Mouse (Mus musculus) ES-E14 (cell line): ENCODE data around the gene Pgs1.

ENCODE experiments used
- CHD2 ChIP-seq: IDR thresholded peaks from 2 replicates; pipeline ENCODE4 v1.6.1; 2014; ENCODE audit warnings: mild to moderate bottlenecking, low read depth, low read length, inconsistent platforms
- MAFK ChIP-seq: IDR thresholded peaks from 2 replicates; pipeline ENCODE4 v1.6.1; 2014; ENCODE audit warnings: mild to moderate bottlenecking, low read depth, low read length, inconsistent platforms; ENCODE audit not compliant: insufficient read depth
- ZC3H11A ChIP-seq: IDR thresholded peaks from 2 replicates; pipeline ENCODE4 v1.6.1; 2012; ENCODE audit warnings: low read depth, mild to moderate bottlenecking, inconsistent platforms, low read length, borderline replicate concordance
- ZNF384 ChIP-seq: IDR thresholded peaks from 2 replicates; pipeline ENCODE4 v1.6.1; 2012; ENCODE audit warnings: low read depth, low read length, inconsistent platforms

DNA sequence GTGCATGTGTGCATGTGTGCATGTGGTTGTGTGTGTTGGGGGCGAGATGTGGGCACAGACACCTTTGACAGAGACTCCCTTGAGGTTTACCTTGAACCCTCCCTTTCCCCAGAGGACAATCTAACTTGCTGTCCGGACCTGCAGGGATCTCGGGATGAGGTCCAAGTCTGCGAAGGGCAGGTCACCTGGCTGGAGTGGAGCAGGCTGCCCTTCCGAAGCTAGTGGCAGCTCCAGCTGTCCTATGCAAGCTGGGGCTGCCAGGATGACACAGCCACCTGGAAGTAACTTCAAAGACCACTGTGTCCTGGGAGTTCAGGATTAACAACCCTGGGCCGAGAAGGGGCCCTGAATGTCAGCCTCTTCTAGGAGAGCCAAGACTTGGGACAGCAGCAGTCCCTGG lies 34.7 kb upstream of the Pgs1 start:
- TF ChIP-seq ZC3H11A = no peak
- TF ChIP-seq ZNF384 = no peak
- TF ChIP-seq MAFK = no peak
- no peak for TF ChIP-seq CHD2
